Mouse (Mus musculus) layer of hippocampus, postnatal 25 days (tissue): ENCODE results near the gene 1300017J02Rik. TPM values are rescaled to one million over a fixed set of nuclear protein-coding genes. Genes with fewer than 3 reads are reported as not detected.
A peak's percentile ranks its signal among the peaks of the same experiment; 100 is the strongest.
"Not testable (repeated sequence)": the region's sequence is repeated elsewhere in the genome, so short reads cannot be mapped to it uniquely, and the experiment has no call there.

Source experiments
- DNase-seq, 2 experiments: peaks; one replicate each; pipeline ENCODE4 v3.0.0; 2022; ENCODE audit warnings: mixed read lengths in 2 of 2, low spot score in 1 of 2; ENCODE audit errors: extremely low spot score in 1 of 2
- total RNA-seq, 2 experiments: library from RNA; stranded (reverse); gene quantifications; 2 replicates each; pipeline ENCODE4 v1.2.3; 2021

The 1300017J02Rik gene
- total RNA-seq, result 1 to 10 TPM in 1 of 2 experiments, under 1 TPM in 1; 0.66 to 1.3 TPM

GRCm38 (mm10) chr9:103304927-103305326 lies at the start of gene 1300017J02Rik, which contains the start of gene Topbp1:
TSS of gene 1300017J02Rik (minus strand) at chr9:103305082.
TSS of gene Topbp1 (plus strand) at chr9:103305215.
- DNase-seq, result peak; percentile 86 to 89

DNA sequence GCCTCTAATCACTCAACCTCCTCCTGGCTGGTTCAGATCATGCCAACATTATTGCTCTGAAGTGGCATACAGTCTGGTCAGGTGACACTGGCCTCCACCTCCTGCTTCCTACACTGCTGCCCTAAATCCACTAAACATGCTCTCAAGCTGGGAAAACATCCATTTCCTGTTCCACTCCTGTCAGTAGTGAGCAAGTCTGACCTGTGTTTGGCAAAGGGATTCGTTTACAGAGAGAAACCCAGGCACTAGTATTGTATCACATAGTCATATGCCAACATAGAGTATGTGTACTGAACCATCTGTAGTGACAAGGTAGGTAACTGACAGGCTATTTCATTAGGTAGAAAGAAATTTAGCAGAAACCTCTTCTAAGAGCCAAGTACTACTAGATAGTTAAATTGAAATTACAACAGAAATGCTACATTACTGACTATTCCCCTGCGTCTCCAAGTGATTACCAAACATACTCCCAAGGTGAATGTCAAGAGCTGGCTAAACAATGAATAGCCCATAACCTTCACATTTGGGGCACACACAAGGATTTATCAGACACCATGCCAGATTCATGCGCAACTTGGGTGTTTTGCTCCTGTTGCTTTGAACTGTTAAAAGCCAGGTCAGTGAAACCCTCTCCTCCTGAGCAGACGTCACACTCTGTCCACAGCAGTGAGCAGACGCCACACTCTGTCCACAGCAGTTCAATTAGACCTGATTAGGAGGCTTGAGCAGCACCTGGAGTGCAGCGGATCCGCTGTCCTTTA lies 48.8 kb upstream of the 1300017J02Rik start:
- DNase-seq, result not testable (repeated sequence)

- no peak for DNase-seq
Observed at GRCm38 (mm10) chr9:103348791-103349190, 43.9 kb upstream of the 1300017J02Rik start.

DNA sequence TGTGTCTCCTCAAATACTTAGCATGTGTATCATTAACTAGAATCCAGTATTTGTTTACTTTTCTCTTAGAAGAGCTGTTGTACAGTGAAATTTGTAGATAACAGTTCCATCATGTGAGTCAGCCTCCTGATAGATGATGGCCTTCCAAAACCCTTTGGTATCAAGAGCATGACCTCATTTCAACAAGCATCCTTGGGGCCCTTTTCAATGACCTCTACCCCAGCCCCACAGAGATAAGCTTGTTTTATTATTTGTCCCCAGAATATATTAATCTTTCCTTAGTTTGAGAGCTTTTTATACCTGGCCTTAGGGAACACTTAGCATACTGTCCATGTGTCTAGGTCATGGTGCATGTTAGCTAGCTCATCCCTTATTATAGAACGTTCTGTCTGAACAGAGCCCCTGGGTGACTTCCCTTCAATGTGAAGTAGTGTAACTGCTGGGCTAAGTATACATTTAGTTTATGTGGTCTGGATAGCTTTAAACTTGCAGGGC lies 43.2 kb upstream of the 1300017J02Rik start:
- DNase-seq, result no peak

GRCm38 (mm10) chr9:103347045-103347444 lies 42.2 kb upstream of the 1300017J02Rik start:
- DNase-seq, result no peak

DNA sequence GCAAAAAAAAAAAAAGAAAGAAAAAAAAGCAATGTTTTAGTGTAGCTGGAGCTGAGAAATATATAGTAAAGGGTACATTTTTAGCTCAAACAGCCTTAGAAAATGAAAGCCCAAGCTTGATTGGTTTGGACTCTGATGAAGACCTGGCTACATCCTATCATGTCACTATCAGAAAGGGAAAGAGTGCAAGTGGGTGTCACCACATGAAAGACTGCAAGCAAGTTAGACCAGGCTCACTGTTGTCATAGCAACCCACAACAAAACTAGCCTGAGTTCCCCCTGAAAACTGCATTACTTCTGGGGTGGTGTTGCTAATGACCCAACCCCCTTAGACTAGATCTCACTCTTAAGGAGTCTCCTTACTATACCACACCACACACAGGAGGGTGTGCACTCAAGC lies 32.0 kb upstream of the 1300017J02Rik start:
- DNase-seq, result no peak

DNA sequence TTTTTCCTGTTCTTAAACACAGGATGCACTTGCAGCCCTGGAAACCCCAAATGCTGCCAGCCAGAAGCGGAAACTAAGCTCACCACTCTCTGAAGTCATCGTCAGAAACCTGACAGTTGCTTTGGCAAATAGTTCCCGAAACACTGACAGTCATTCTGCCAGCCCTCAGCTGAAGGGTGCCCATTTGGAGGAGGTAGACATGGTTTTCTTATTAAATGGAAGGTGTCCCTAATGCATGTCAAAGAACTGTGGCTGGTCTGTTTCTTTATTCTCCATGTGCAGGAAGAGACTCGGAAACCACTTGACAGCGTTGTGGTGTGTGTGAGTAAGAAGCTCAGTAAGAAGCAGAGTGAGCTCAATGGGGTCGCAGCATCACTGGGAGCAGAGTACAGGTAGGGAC lies 27.8 kb upstream of the 1300017J02Rik start:
- no peak for DNase-seq

DNA sequence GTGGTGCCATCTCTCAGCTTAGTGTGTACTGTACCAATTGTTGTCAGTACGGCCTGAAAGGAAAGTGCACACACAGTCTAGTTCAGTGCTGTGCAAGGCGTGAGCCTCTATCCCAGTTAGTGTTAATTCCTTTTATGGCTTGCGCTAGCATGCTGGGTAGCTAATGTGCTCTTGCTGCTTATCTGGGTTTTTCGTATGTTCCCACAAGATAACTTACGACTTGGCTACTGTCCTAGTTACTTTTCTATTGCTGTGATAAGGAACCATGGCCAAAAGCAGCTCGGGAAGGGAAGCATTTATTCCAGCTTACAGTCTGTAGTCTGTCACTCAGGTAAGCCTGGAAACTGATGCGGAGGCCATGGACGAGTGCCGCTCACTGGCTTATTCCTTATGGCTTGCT lies 21.6 kb upstream of the 1300017J02Rik start:
- DNase-seq, result no peak

GRCm38 (mm10) chr9:103324678-103325077 lies 19.8 kb upstream of the 1300017J02Rik start:
- DNase-seq, result no peak

DNA sequence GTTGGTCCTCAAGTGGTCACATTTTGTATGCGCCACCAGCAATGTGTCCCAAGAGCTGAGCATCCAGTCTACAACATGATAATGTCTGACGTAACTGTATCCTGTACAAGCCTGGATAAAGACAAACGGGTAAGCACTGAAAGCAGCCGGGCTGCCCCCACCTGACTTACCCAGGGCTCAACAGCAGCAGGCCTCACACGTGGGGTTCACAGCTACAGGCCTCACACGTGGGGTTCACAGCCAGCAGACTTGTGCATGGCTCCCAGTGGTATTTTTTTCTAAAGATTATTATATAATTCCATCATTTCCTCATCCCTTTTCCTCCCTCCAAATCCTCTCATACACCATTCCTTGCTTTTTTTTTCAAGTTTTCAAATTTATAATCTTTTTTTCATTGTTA lies 5.0 kb upstream of the 1300017J02Rik start:
- no peak for DNase-seq

DNA sequence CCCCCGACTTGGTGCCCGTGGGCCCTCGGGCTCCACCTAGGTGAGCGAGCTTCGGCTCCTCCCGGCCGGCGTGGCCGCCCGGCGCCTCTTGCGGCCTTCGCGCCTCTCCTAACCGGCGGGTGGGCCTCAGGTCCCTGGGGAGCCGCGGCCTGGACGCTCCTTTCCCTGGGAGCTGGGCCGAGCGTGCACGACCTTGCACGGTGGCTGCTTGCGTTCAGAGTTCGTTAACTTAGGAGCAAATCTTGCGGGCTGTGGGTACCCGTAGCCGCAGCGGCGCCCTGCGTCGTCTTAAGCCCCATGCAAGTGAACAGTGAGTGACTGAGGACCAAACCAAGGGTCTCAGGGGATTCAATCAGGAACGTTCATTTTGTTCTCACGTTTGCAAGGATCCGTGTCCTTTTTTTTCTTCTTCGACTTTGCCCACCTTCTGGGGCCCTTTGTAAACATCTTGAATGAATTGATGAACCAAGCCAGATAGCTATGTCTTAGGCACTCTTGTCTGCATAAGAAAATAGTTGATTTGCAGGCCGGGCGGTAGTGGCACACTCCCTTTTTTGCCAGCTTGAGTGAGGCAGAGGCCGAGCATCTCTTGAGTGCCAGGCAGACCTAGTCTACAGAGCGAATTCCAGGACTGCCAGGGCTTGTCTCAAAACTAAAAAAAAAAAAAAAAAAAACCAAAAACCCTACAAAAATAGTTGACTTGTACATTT lies 605 bp upstream of the 1300017J02Rik start:
- peak in 1 of 2 experiments; percentile 17 for DNase-seq

- DNase-seq, result peak; percentile 30 to 75
Observed at GRCm38 (mm10) chr9:103302666-103303065, 2.2 kb downstream of the 1300017J02Rik start.

- no peak for DNase-seq
Observed at GRCm38 (mm10) chr9:103302239-103302638, 2.6 kb downstream of the 1300017J02Rik start.

- no peak for DNase-seq
Observed at GRCm38 (mm10) chr9:103301086-103301485, 3.8 kb downstream of the 1300017J02Rik start.

- no peak for DNase-seq
Observed at GRCm38 (mm10) chr9:103294507-103294906, 10.4 kb downstream of the 1300017J02Rik start.

GRCm38 (mm10) chr9:103288489-103289180 lies 16.2 kb downstream of the 1300017J02Rik start:
- DNase-seq, result no peak

- DNase-seq, result no peak
Observed at GRCm38 (mm10) chr9:103287840-103288488, 16.9 kb downstream of the 1300017J02Rik start.

- DNase-seq, result no peak
Observed at GRCm38 (mm10) chr9:103286901-103287422, 17.9 kb downstream of the 1300017J02Rik start.

- DNase-seq, result no peak
Observed at GRCm38 (mm10) chr9:103286396-103286795, 18.5 kb downstream of the 1300017J02Rik start.

- DNase-seq, result no peak
Observed at GRCm38 (mm10) chr9:103276876-103277275, 28.0 kb downstream of the 1300017J02Rik start.
